Mouse (Mus musculus) liver, embryonic 13.5 days (tissue): Measurements from ENCODE around the gene Aqr. TPM values are rescaled to one million over a fixed set of nuclear protein-coding genes. Genes with fewer than 3 reads are reported as not detected.

Source experiments
- ATAC-seq: fragments of 200-750 bp; cut with Nextera tagmentation; 2 replicates; pipeline ENCODE4 v1.8.0; 2017; ENCODE audit warnings: low read depth, mild to moderate bottlenecking, moderate number of reproducible peaks, moderate library complexity
- DNase-seq: peaks from one replicate; pipeline ENCODE4 v3.0.0; 2022
- H3K27ac ChIP-seq: fragments of 300-500 bp; sonication (generic); 2 replicates; pipeline ENCODE4 v1.5.1; 2015; ENCODE audit warnings: moderate library complexity, mild to moderate bottlenecking, inconsistent platforms
- H3K27me3 ChIP-seq: fragments of 300-500 bp; sonication (generic); 2 replicates; pipeline ENCODE4 v1.6.1; 2015; ENCODE audit warnings: mild to moderate bottlenecking, inconsistent platforms
- H3K36me3 ChIP-seq: fragments of 300-500 bp; sonication (generic); 2 replicates; pipeline ENCODE4 v1.6.1; 2015; ENCODE audit warnings: mild to moderate bottlenecking, inconsistent platforms
- H3K4me1 ChIP-seq: fragments of 300-500 bp; sonication (generic); replicated peaks from 2 replicates; pipeline ENCODE4 v1.6.1; 2015; ENCODE audit warnings: inconsistent platforms
- H3K4me2 ChIP-seq: fragments of 300-500 bp; sonication (generic); 2 replicates; pipeline ENCODE4 v1.6.1; 2015; ENCODE audit warnings: inconsistent platforms, mild to moderate bottlenecking, moderate library complexity
- H3K4me3 ChIP-seq: fragments of 300-500 bp; sonication (generic); replicated peaks from 2 replicates; pipeline ENCODE4 v1.5.1; 2015; ENCODE audit warnings: mild to moderate bottlenecking, inconsistent platforms
- H3K9ac ChIP-seq: fragments of 300-500 bp; sonication (generic); 2 replicates; pipeline ENCODE4 v1.6.1; 2015; ENCODE audit warnings: mild to moderate bottlenecking, inconsistent platforms
- H3K9me3 ChIP-seq: fragments of 300-500 bp; sonication (generic); replicated peaks from 2 replicates; pipeline ENCODE4 v1.6.1; 2016; ENCODE audit warnings: inconsistent platforms
- WGBS: fragments of 180-500 bp; shearing (Covaris S2); methylation state at CpG from one replicate; pipeline ENCODE4 v1.1.7; 2015; ENCODE audit not compliant: insufficient replicate concordance; 5-methylcytosine and 5-hydroxymethylcytosine counted together
- microRNA-seq: library from miRNA; unstranded; fragments of <30 nt; microRNA quantifications from one replicate; pipeline ENCODE4, GENCODE M21; 2016
- polyA plus RNA-seq: library from polyadenylated mRNA; unstranded; fragments of >200 nt; fragmentation: Nextera tagmentation; extraction: Ambion mirVana; gene quantifications from 2 replicates; pipeline ENCODE4 v1.2.1, GENCODE M21; 2015

The Aqr gene
- polyA plus RNA-seq, 1 experiment from 2014 or later = 24.9 TPM

- 55% methylated on average over 6 of the region's 6 CpGs for WGBS
- H3K4me2 ChIP-seq = no peak overlapping the region
- no peak overlapping the region for H3K4me3 ChIP-seq
- no peaks in the 10 kb centered on the region for H3K27me3 ChIP-seq
- no peak overlapping the region for H3K9ac ChIP-seq
- no peak overlapping the region for H3K27ac ChIP-seq
- no peak for DNase-seq
- H3K4me1 ChIP-seq = no peaks in the 10 kb centered on the region
- H3K36me3 ChIP-seq = no peaks in the 10 kb centered on the region
- ATAC-seq = no peak
- no peaks in the 10 kb centered on the region for H3K9me3 ChIP-seq
These were observed 126.7 kb downstream of the Aqr start for GRCm38 (mm10) chr2:114060071-114060591.

DNA sequence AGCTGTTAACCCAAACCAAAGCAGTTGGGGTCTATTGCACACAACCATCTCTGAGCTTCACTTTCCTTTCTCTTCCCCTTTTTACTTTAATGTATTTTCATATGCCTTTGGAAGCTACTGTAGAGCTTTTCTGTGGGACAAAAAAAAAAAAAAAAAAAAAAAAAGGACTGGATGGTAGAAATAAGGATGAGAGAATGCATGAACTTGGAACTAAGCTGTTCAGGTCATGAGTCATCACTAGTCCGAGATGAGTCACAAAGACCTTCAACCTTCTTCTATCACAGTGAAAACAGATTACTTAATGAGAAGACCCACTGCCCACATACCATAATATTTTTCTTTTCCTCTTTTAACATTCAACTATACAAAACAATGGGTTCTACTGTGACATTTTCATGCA, 127.2 kb downstream of the Aqr start:
- Histone ChIP-seq H3K4me3 (no peak overlapping the region), H3K27ac (no peak overlapping the region), H3K36me3 (no peaks in the 10 kb centered on the region), H3K9ac (no peak overlapping the region), H3K4me1 (no peaks in the 10 kb centered on the region), H3K9me3 (no peaks in the 10 kb centered on the region), H3K27me3 (no peaks in the 10 kb centered on the region), H3K4me2 (no peak overlapping the region)
- WGBS = 46% methylated on average over 1 of the region's 1 CpGs
- DNase-seq (no peak), ATAC-seq (no peak)

GRCm38 (mm10) chr2:114058226-114058796, 128.5 kb downstream of the Aqr start:
- no peak overlapping the region for H3K27ac ChIP-seq
- no peak overlapping the region for H3K4me3 ChIP-seq
- no peaks in the 10 kb centered on the region for H3K27me3 ChIP-seq
- no peaks in the 10 kb centered on the region for H3K4me1 ChIP-seq
- DNase-seq (no peak), ATAC-seq (no peak)
- no peak overlapping the region for H3K4me2 ChIP-seq
- no peak overlapping the region for H3K9ac ChIP-seq
- WGBS = 79% methylated on average over 10 of the region's 10 CpGs
- no peaks in the 10 kb centered on the region for H3K36me3 ChIP-seq
- no peaks in the 10 kb centered on the region for H3K9me3 ChIP-seq

- H3K36me3 ChIP-seq = no peaks in the 10 kb centered on the region
- H3K27ac ChIP-seq = no peak overlapping the region
- no peak overlapping the region for H3K9ac ChIP-seq
- no peaks in the 10 kb centered on the region for H3K27me3 ChIP-seq
- H3K4me3 ChIP-seq = no peak overlapping the region
- no peaks in the 10 kb centered on the region for H3K4me1 ChIP-seq
- ATAC-seq = no peak
- no peak for DNase-seq
- WGBS = 18% methylated on average over 10 of the region's 10 CpGs
- no peaks in the 10 kb centered on the region for H3K9me3 ChIP-seq
- H3K4me2 ChIP-seq = no peak overlapping the region
These were observed 129.4 kb downstream of the Aqr start for GRCm38 (mm10) chr2:114057303-114057853.

- no peaks in the 10 kb centered on the region for H3K36me3 ChIP-seq
- DNase-seq (no peak), ATAC-seq (no peak)
- H3K4me1 ChIP-seq = no peaks in the 10 kb centered on the region
- no peak overlapping the region for H3K27ac ChIP-seq
- no peaks in the 10 kb centered on the region for H3K27me3 ChIP-seq
- H3K4me2 ChIP-seq = no peak overlapping the region
- WGBS = 63% methylated on average over 4 of the region's 4 CpGs
- H3K4me3 ChIP-seq = no peak overlapping the region
- H3K9me3 ChIP-seq = no peaks in the 10 kb centered on the region
- H3K9ac ChIP-seq = no peak overlapping the region
These were observed 132.7 kb downstream of the Aqr start for GRCm38 (mm10) chr2:114054129-114054528.

DNA sequence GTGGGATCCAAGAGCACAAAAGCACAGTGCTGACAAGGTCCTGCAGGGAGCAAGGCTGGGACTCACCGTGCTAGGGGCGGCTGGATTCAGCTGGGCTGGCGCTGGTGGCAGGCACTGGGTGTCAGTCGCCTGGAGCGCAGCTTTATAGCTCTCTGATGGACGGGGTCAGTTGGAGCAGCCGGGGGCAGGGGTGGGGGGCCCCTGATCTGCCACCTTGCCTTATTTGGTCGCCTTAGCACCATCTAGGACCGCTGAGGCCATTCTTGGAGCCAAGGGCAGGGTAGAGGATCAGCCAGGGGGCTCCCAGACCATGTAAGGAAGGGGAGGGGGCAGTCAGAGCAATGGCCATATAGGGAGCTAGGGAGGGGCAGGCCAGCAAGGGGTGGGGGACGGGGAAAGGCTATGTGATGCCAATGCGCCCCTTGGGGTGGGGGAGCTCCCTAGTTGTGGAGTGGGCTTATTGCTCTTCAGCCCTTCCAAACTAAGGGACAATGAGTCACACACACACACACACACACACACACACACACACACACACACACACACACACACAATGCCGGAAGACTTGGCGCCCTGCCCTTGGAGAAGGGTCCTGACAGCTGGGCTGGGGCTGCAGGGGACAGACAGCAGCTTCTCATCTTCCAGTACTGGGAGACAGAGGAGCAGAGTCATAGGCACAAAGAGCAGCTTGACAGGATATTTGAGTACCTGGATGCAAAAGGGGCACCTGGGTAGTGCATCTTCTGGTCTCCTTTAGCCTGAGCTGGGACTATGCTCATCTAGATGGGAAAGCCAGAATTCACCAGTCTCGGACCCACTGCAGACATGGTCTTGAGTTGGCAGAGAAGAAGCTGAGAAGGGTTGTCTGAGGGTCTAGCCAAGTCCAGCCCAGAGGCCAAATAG, 133.9 kb downstream of the Aqr start, which contains the start of gene Actc1:
Actc1 (minus strand) TSS at position 853 of the 903 bp plus-strand sequence.
- DNase-seq (no peak), ATAC-seq (no peak)
- Histone ChIP-seq H3K27ac (no peak within 1 kb of the TSS), H3K9me3 (no peaks in the 10 kb centered on the region), H3K4me3 (no peak within 1 kb of the TSS), H3K4me1 (no peaks in the 10 kb centered on the region), H3K9ac (no peak within 1 kb of the TSS), H3K36me3 (no peaks in the 10 kb centered on the region), H3K27me3 (no peaks in the 10 kb centered on the region), H3K4me2 (no peak within 1 kb of the TSS)
- WGBS = 23% methylated on average over 14 of the region's 14 CpGs

GRCm38 (mm10) chr2:114051871-114052241, 135.0 kb downstream of the Aqr start:
- Histone ChIP-seq H3K27ac (no peak overlapping the region), H3K9ac (no peak overlapping the region), H3K4me2 (no peak overlapping the region), H3K4me1 (no peaks in the 10 kb centered on the region), H3K27me3 (no peaks in the 10 kb centered on the region), H3K36me3 (no peaks in the 10 kb centered on the region), H3K9me3 (no peaks in the 10 kb centered on the region), H3K4me3 (no peak overlapping the region)
- no peak for DNase-seq
- 77% methylated on average over 14 of the region's 14 CpGs for WGBS
- ATAC-seq = no peak

Small RNA genes lying within 50 kb of the gene (microRNA-seq; reads per million reads assigned to microRNA genes)
- gene Mir7002 = not detected

Other genes starting within 250 kb of the Aqr start
- not detected in 2 replicates for gene Gjd2, start 173.4 kb downstream of the Aqr start, polyA plus RNA-seq
- 25.5 and 60.0 TPM in 2 replicates for gene Actc1, start 133.5 kb downstream of the Aqr start, polyA plus RNA-seq
- 1.8 and 1.9 TPM in 2 replicates for gene Zfp770, start 14.4 kb upstream of the Aqr start, polyA plus RNA-seq